Comparison of ENCODE assay signal across 8 mouse cellular contexts in genomic region chr4:101068786-101069153, GRCm38 (mm10). TPM values are rescaled to one million over a fixed set of nuclear protein-coding genes. Genes with fewer than 3 reads are reported as not detected.
DNase-seq lines count a peak whose midpoint lies in the region; ATAC-seq and TF ChIP-seq lines count a peak whose summit lies in the region.

Gene Raver2 (plus strand): TSS chr4:101068983.

- H3K9me3 ChIP-seq in ES-Bruce4 (replicated peaks; ENCODE audit: control insufficient read depth, insufficient read depth, low read length, poor library complexity, severe bottlenecking) = no peaks in the 10 kb centered on the region
- H3K9me3 ChIP-seq in forebrain, embryonic 16.5 days (ENCODE audit: control insufficient read depth, low read length) = no peaks in the 10 kb centered on the region
- H3K9me3 ChIP-seq in hindbrain, embryonic 10.5 days = no peaks in the 10 kb centered on the region
- no peaks in the 10 kb centered on the region for H3K9me3 ChIP-seq in lung, embryonic 16.5 days (ENCODE audit: control insufficient read depth, low read length)

- no peaks in the 10 kb centered on the region for H3K4me1 ChIP-seq in ES-Bruce4 (ENCODE audit: control insufficient read depth, insufficient read depth, low read length)
- peaks cover 6% of the 10 kb centered on the region for H3K4me1 ChIP-seq in forebrain, embryonic 16.5 days (replicated peaks; ENCODE audit: control insufficient read depth, insufficient read depth, low read length)
- H3K4me1 ChIP-seq in hindbrain, embryonic 10.5 days (replicated peaks) = peaks cover 22% of the 10 kb centered on the region; the same call in 1 of the 2 replicates
- H3K4me1 ChIP-seq in lung, embryonic 16.5 days (replicated peaks; ENCODE audit: control insufficient read depth, insufficient read depth, low read length) = peaks cover 5% of the 10 kb centered on the region

- TF ChIP-seq POLR2A in ES-Bruce4 (IDR thresholded peaks at IDR 0.05; ENCODE audit: insufficient read depth, low read length) = no peak

- H3K9ac ChIP-seq in ES-Bruce4 (ENCODE audit: low read depth, poor library complexity, severe bottlenecking) = peak within 1 kb of the TSS; percentile 80
- H3K9ac ChIP-seq in forebrain, embryonic 16.5 days (replicated peaks; ENCODE audit: low read depth, low read length) = peak within 1 kb of the TSS; percentile 73
- H3K9ac ChIP-seq in lung, embryonic 16.5 days (ENCODE audit: low read length) = peak within 1 kb of the TSS; percentile 85

- 1% methylated on average over 48 of the region's 54 CpGs for WGBS in forebrain, embryonic 16.5 days
- WGBS in hindbrain, embryonic 10.5 days = 2% methylated on average over 44 of the region's 54 CpGs
- 2% methylated on average over 29 of the region's 54 CpGs for WGBS in lung, embryonic 16.5 days

- no peak for TF ChIP-seq EP300 in ES-Bruce4 (IDR thresholded peaks at IDR 0.05; ENCODE audit: insufficient read depth, low read depth, low read length)

- ATAC-seq in cerebellum, adult (ENCODE audit: insufficient number of reproducible peaks, low FRiP score, low TSS enrichment) = peak; percentile 49
- ATAC-seq in forebrain, embryonic 16.5 days = peak; percentile 81
- ATAC-seq in lung, embryonic 16.5 days (ENCODE audit: low read depth) = peak; percentile 90

- H3K27me3 ChIP-seq in ES-Bruce4 (ENCODE audit: control insufficient read depth, insufficient read depth, low read length, poor library complexity, severe bottlenecking) = no peaks in the 10 kb centered on the region
- H3K27me3 ChIP-seq in forebrain, embryonic 16.5 days (replicated peaks; ENCODE audit: control insufficient read depth, insufficient read depth, low read length) = 0 out of 2 replicates have a peak, but pooled peaks cover 3% of the 10 kb centered on the region
- peaks cover 9% of the 10 kb centered on the region; the same call in 1 of the 2 replicates for H3K27me3 ChIP-seq in hindbrain, embryonic 10.5 days (ENCODE audit: insufficient read depth, poor library complexity, severe bottlenecking)
- H3K27me3 ChIP-seq in lung, embryonic 16.5 days (ENCODE audit: control insufficient read depth, insufficient read depth, low read depth, low read length) = no peaks in the 10 kb centered on the region

- no peaks in the 10 kb centered on the region for H3K36me3 ChIP-seq in ES-Bruce4 (ENCODE audit: control insufficient read depth, insufficient read depth, low read length, poor library complexity, severe bottlenecking)
- H3K36me3 ChIP-seq in forebrain, embryonic 16.5 days (ENCODE audit: control insufficient read depth, insufficient read depth) = no peaks in the 10 kb centered on the region
- no peaks in the 10 kb centered on the region for H3K36me3 ChIP-seq in hindbrain, embryonic 10.5 days
- no peaks in the 10 kb centered on the region for H3K36me3 ChIP-seq in lung, embryonic 16.5 days (ENCODE audit: control insufficient read depth, insufficient read depth, low read length)

- DNase-seq in hindbrain, embryonic 10.5 days (ENCODE audit: low spot score) = peak; percentile 67
- DNase-seq in layer of hippocampus, adult 9-11 months = peak; percentile 49
- peak; percentile 50 for DNase-seq in ovary, postnatal 14 days (ENCODE audit: low spot score)
- peak; percentile 30 to 43 for DNase-seq in urinary bladder, adult 18-20 months (ENCODE audit: low spot score in 2 of 2)

- TF ChIP-seq CTCF in ES-Bruce4 (IDR thresholded peaks at IDR 0.05; ENCODE audit: low read depth, low read length) = no peak

- peak within 1 kb of the TSS; percentile 97 for H3K4me2 ChIP-seq in forebrain, embryonic 16.5 days (ENCODE audit: low read length)
- peak within 1 kb of the TSS; percentile 86 for H3K4me2 ChIP-seq in lung, embryonic 16.5 days (ENCODE audit: low read depth, low read length)

- H3K4me3 ChIP-seq in ES-Bruce4 (ENCODE audit: low read depth, low read length) = peak within 1 kb of the TSS; percentile 94
- H3K4me3 ChIP-seq in forebrain, embryonic 16.5 days (replicated peaks; ENCODE audit: low read length) = peak within 1 kb of the TSS; percentile 82
- H3K4me3 ChIP-seq in hindbrain, embryonic 10.5 days = peak within 1 kb of the TSS; percentile 84
- peak within 1 kb of the TSS; percentile 87 for H3K4me3 ChIP-seq in lung, embryonic 16.5 days (ENCODE audit: low read length)

- no peak within 1 kb of the TSS for H3K27ac ChIP-seq in ES-Bruce4 (ENCODE audit: insufficient read depth, low read length)
- no peak within 1 kb of the TSS for H3K27ac ChIP-seq in forebrain, embryonic 16.5 days (ENCODE audit: low read length)
- peak within 1 kb of the TSS; percentile 92 for H3K27ac ChIP-seq in hindbrain, embryonic 10.5 days
- H3K27ac ChIP-seq in lung, embryonic 16.5 days (ENCODE audit: low read length) = peak within 1 kb of the TSS; percentile 69; the same call in 1 of the 2 replicates

RNA-seq across cellular contexts. Expression of gene Raver2, which starts in this region (rescaled TPM):
- polyA plus RNA-seq in ES-Bruce4 (2011; ENCODE audit: insufficient read depth, insufficient read length, low read depth, missing spikeins) = 17.0 and 20.0 TPM in 2 replicates
- 4.2 and 4.7 TPM in 2 replicates for polyA plus RNA-seq in forebrain, embryonic 16.5 days (2015; fragmentation: Nextera tagmentation; extraction: Ambion mirVana)
- 9.1 and 12.2 TPM in 2 replicates for polyA plus RNA-seq in hindbrain, embryonic 10.5 days (2016; fragmentation: Nextera tagmentation; extraction: Ambion mirVana)
- polyA plus RNA-seq in lung, embryonic 16.5 days (2015; fragmentation: Nextera tagmentation; extraction: Ambion mirVana) = 13.8 and 14.5 TPM in 2 replicates

Comparison
In these comparisons a context has a peak if more than half of its experiments do, and no peak if none do; other contexts are left out.
1. H3K27ac ChIP-seq: peak in hindbrain, embryonic 10.5 days (single experiment) and lung, embryonic 16.5 days (single experiment); none in ES-Bruce4 (single experiment) and forebrain, embryonic 16.5 days (single experiment).
2. Peak in every context shown above with its lines, with median percentiles within 50 percentile points of each other: H3K4me3 ChIP-seq, H3K9ac ChIP-seq, ATAC-seq and DNase-seq.